Mouse (Mus musculus) spleen, adult 2 months (tissue): ENCODE measurements around the gene Tmem106a.

Experiments used
- CTCF ChIP-seq: fragments of 200-500 bp; IDR thresholded peaks from 2 replicates; pipeline ENCODE4 v1.5.1; 2011; ENCODE audit warnings: mild to moderate bottlenecking, inconsistent platforms; ENCODE audit not compliant: insufficient read depth, insufficient read length, insufficient replicate concordance; ENCODE audit errors: extremely low read depth
- POLR2A ChIP-seq: fragments of 200-500 bp; IDR thresholded peaks from 2 replicates; pipeline ENCODE4 v1.6.1; 2011; ENCODE audit warnings: low read depth, low read length, inconsistent platforms

DNA sequence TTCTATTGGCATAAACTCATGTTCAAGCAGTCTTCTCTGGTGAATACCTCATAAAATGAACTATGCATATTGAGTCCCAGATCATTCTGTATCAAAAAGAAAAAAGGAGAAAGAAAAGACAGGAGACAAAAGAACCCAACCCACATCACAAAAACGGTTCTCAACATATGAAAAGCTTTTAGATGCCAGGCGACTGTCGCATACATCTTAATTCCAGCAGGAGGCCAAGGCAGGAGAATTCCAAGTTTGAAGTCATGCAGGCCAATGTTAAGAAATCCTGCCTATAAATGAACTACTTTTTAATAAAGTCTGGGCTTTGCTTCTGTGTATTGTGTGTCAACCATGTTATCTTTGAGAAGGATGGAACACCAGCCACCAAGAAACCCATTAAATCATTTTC, 22.1 kb downstream of the Tmem106a start:
- TF ChIP-seq CTCF (no peak), POLR2A (no peak)
